Mouse (Mus musculus) brain, adult 2 months (tissue): Measurements from ENCODE around the gene Alk.
A peak's percentile ranks its signal among the peaks of the same experiment; 100 is the strongest.

Experiments
- DNase-seq: peaks from one replicate; pipeline ENCODE4 v3.0.0; 2011; ENCODE audit warnings: low read depth, low spot score

The Alk gene

GRCm38 (mm10) chr17:71980518-71981145, 623.8 kb downstream of the Alk start:
- DNase-seq = no peak

DNA sequence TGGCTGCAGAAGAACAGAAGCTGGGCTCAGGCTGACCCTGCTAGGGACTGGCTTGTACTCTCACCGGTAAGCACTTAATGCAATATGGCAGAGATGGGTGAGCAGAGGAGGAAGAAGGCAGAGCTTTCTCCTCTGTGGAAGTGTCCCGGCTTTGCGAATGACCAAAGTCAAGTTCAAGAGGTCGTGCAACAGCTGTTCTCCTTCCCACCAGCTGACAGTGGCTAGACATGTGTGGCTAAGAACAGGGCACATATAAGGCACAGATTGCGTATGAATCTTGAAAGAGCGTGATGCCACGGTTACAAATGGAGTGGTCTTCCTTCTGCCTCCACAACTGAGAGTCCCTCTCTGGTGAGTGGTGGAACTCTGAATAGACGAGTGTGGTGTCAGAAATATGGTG, 625.3 kb downstream of the Alk start:
- no peak for DNase-seq

- DNase-seq = no peak
Measured at GRCm38 (mm10) chr17:71976661-71977060, 627.8 kb downstream of the Alk start.

DNA sequence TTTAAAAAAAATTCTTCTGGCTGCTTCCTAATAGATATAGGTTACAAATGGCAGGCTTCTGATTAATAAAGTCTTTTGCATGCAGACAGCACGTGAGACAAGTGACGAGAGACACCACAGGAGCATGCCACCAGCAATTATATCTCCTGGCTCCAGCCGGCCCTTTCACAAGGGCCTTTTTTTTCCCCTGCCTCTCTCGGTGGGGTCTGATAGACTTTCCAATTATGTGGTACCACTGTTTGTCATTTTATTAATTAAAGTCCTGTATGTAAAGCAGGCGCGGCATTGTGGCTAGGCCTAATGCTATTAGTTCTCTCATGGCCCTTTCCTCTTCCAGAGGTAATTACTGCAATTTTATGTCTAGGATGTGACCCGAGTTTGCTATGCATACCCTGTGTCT, 630.7 kb downstream of the Alk start:
- DNase-seq = no peak

DNA sequence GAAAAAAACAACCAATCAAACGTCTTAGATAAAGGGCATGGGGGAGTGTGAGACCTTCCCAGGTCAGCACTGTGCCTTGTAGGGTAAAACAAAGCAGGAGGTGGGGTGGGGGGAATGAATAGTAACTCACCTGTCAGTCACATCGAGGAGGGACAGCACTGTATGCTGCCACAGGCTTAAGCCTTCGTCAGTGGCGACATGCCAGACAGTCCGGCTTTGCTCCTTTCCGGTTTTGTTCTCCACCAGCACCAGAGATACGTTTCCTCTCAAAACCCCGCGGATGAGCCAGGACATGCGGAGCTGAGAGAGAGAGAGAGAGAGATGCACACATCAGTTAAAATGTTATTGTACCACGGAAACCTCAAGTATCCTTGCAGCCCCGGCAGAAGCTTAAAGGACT, 637.1 kb downstream of the Alk start:
- DNase-seq = no peak

DNA sequence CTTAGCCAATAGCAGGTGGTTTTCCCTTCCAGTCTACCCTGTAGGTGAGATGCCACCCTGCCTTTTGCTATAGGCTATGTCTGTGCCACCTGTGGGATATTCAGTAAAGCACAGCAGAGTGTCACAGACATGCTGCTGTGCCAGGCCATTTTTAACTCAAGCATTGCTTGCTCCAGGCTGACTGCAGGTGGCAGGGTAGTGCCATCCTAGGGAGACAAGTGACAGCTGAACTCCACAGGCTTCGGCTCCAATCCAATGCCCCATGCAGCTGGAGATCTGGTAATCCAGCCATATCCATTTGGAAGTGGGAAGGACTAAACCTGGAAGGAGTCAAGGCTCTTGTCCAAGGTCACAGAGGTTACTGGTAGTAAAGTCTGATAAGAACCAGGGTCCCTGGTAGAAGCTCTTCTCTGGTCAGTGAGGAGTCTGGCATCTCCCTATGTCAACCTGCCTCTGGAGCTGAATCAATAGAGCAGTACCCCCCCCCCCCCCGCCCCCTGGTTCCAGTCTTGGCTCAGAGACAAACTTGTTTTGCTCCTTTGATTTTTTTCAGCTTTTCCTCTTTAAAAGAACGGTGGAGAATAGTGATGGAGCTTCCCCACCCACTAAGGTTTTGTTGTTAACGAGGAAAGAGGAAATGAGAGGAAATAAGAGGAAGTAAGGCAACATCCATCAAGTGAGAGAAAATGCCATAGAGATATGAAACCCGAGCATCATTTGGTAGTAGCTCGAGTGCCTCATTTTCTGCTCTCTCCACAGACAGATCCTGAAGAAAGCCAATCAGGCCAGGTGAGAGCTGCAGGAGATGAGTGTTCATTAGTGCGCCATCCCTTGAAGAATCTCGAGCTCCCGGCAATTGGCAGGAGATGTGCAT, 638.5 kb downstream of the Alk start:
- peak; percentile 91 for DNase-seq

GRCm38 (mm10) chr17:71964610-71965009, 639.8 kb downstream of the Alk start:
- peak; percentile 32 for DNase-seq

DNA sequence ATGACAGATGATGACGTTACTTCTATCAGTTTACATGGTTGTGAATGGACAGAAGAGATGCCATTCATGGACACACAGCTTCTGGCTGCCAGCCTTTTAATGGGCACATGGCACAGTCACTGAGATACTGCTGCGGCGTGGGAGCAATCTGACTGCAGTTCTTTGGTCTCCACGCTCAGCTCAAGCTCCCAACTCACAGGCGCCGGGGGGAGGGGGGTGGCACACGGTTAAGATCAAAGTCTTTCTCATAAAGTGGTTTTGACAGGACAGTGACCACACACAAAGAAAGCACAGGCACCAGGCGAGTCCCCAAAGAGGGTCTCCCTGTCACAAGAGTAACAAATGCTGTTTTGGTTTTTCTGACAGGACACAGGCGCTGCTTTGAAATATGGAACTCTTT, 641.7 kb downstream of the Alk start:
- peak; percentile 61 for DNase-seq

GRCm38 (mm10) chr17:71955011-71955410, 649.4 kb downstream of the Alk start:
- no peak for DNase-seq

DNA sequence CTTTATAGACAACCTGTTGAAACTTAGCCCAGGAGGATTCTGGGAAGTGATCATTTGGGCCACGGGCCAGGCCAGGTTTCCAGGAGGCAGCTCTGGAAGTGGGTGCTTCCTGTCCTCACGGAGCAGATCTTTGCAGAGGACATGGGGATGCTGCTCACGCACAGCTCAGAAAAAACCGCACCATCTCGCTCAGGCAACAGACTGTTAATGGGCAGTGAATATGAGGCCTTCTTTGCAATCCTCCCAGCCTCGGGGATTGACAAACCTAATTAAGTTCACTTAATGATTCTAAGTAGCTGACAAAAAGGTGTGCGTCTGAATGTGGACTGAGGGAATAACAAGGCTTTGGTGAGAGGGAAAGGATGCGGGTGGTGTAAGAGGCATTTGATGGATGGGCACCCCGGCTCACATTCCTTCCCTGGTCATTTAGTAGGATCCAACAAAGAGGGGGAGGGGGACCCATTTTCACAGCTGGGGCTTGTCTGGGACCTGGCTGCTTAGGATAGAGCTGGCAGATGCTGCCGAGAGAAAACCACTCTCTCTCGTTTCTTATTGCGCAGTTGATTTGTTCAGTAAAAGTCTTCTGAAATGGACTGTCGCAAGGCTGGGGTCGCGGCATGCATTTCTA, 650.1 kb downstream of the Alk start:
- DNase-seq = no peak

- no peak for DNase-seq
Measured at GRCm38 (mm10) chr17:71950968-71951367, 653.5 kb downstream of the Alk start.

DNA sequence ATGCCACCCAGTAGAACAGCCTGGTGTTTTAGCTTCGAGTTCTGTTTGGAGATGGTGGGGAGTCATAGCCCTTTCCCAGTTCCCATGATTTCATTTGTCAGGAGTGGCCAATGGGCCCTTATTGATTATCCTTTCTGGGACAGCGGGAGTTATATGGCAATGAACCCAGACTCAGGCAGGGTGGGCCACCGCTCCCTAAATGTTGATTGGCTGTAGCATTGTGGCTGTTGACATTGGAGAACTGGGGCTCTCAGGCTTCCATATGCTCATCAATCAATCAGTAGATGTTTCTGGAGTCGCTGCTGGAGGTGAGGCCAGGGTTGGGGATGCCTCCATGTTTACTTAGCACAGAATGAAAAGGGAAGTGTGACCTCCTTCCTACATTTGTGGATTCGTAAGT, 655.7 kb downstream of the Alk start:
- DNase-seq = no peak

- DNase-seq = peak; percentile 12
Measured at GRCm38 (mm10) chr17:71947452-71947851, 657.0 kb downstream of the Alk start.

DNA sequence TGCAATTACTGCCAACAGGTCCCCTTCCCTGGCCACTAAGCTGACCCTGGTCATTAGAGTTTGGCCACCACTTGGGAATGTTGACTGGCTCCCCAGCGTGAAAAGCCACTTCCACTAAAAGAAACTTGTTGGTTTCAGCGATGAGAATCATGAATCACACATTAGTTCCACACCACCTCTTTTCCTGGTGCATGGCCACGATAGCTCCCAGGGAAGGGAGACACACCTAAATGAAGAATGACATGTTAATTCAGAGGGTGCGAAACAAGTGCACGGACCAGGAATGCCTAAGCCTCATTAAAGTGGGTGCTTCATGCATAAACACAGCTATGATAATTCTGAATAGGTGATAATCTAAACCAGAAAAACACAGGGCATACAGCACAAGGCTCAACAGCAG, 660.4 kb downstream of the Alk start:
- no peak for DNase-seq

- DNase-seq = no peak
Measured at GRCm38 (mm10) chr17:71942052-71942451, 662.4 kb downstream of the Alk start.

GRCm38 (mm10) chr17:71941436-71941835, 663.0 kb downstream of the Alk start:
- no peak for DNase-seq

DNA sequence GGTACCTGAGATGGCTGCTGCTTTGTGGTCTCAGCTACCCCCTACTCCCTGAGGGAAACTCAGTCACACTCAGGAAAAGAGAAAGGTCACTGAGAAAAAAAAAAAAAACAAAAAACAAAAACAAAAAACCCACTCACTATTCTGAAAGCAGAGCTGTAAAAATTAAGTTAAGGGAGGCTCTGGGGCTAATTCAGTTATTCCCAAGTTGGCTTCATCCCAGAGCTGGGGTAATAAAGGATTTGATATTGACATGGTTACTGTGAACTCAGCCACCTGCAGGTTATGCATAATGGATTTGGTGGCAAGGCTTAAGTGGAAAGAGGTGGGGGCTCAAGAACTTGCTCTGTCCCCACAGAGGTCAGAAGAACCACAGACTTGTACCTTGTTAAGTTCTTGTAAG, 667.7 kb downstream of the Alk start:
- DNase-seq = no peak

DNA sequence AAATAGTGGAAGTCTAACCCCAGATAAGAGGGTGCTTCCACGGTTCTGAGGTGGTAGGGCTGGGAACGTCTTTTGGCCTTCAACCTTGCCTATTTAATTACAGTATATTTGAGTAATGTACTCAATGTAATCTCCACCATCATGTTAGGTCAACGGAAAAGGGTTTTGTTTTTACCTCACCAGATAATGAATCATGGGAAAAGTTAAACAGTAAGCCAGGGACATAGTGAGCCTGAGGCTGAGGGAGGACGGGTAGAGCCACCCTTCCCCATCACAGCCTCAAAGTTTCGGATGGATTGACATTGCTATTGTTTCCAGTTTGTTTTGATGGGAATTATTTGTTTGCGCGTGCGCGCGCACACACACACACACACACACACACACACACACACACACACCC, 668.6 kb downstream of the Alk start:
- no peak for DNase-seq

GRCm38 (mm10) chr17:71935336-71935735, 669.1 kb downstream of the Alk start:
- no peak for DNase-seq

GRCm38 (mm10) chr17:71914941-71915340, 689.5 kb downstream of the Alk start:
- DNase-seq = no peak

- DNase-seq = peak; percentile 40
Measured at GRCm38 (mm10) chr17:71914541-71914940, 689.9 kb downstream of the Alk start.

- DNase-seq = no peak
Measured at GRCm38 (mm10) chr17:71913188-71913587, 691.2 kb downstream of the Alk start.

DNA sequence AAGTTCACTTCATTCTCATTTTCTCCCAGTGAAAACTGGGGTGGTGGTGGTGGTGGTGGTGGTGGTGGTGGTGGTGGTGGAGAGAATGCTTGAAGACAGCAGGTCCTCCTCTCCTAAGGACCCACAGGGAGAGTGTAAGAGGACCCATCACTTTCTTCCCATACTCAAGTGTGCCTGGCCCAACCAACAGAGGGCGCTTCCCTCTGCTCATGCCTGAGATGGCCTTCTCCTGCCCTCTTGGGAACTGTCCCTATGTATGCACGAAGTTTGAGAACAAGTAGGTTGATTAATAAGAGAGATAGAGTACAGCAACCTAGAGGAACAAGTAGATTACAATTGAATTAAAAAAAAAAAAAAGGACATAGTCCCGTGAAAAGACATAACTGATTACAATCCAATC, 695.3 kb downstream of the Alk start:
- peak; percentile 27 for DNase-seq
